Comparison of ENCODE assay signal across 22 mouse cellular contexts in the genomic region with DNA sequence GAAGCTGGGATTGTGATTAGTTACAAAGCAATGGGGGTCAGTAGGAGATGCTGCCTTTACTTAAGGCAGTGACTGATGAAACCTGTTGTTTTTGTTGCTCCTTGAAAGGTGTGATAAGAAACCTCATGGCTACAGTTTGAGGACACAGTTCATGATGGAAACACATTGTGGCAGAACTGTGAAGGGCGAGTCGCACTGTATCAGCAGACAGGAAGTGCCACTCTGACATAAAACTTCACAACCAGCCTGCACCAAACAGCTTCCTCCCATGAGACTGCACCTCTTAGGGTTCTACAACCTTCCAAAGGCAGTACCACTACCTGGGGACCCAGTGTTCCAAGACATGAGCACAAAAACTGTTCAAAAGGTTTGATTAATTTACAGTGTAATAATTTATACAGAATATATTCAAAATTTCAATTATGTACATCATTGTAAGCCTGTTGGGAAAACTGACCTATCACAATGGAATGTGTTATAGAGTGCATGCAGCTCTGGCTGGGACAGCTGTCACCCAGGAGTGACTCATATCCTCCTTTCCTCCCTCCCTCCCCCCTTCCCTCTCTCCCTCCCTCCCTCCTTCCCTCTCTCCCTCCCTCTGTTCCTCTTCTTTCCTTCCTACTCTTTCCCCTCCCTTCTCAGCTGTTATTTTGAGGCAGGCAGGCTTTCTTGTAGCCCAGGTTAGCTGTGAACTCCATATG. TPM values are rescaled to one million over a fixed set of nuclear protein-coding genes. Genes with fewer than 3 reads are reported as not detected.
DNase-seq lines count a peak whose midpoint lies in the region; ATAC-seq lines count a peak whose summit lies in the region.
"Had no signal": no experiment of that assay in that cellular context is flagged by ENCODE, and none has a peak within 500 bp of the region (broad histone marks: within the 10 kb centered on the region; RNA-seq: fewer than 3 reads in every experiment).

No protein-coding gene starts in this region.

- peak; percentile 56; the same call in 1 of the 2 replicates for ATAC-seq in heart, embryonic 16.5 days (replicated peaks; ENCODE audit: extremely low read depth, insufficient read depth, low FRiP score)
- no peak for ATAC-seq in hindbrain, embryonic 12.5 days (ENCODE audit: low FRiP score)
- ATAC-seq: forebrain, embryonic 13.5 days; midbrain, embryonic 15.5 days had no signal

- 25% methylated on average over 2 of the region's 2 CpGs for WGBS in heart, embryonic 16.5 days
- WGBS in hindbrain, embryonic 12.5 days = 78% methylated on average over 2 of the region's 2 CpGs

- H3K4me2 ChIP-seq in heart, embryonic 16.5 days (ENCODE audit: low read depth, low read length) = no peak overlapping the region
- no peak overlapping the region for H3K4me2 ChIP-seq in hindbrain, embryonic 12.5 days (replicated peaks)
- H3K4me2 ChIP-seq: embryonic facial prominence, embryonic 15.5 days; forebrain, embryonic 13.5 days; liver, embryonic 11.5 days; midbrain, embryonic 15.5 days; neural tube, embryonic 12.5 days had no signal

- no peaks in the 10 kb centered on the region for H3K27me3 ChIP-seq in heart, embryonic 16.5 days (ENCODE audit: control insufficient read depth, insufficient read depth, low read length)
- H3K27me3 ChIP-seq in megakaryocyte, embryonic 14.5 days (replicated peaks) = peaks cover 8% of the 10 kb centered on the region
- no peaks in the 10 kb centered on the region for H3K27me3 ChIP-seq in hindbrain, embryonic 12.5 days
- H3K27me3 ChIP-seq: embryonic facial prominence, embryonic 15.5 days; forebrain, embryonic 13.5 days; midbrain, embryonic 15.5 days; neural tube, embryonic 12.5 days had no signal

- H3K27ac ChIP-seq in heart, embryonic 16.5 days (ENCODE audit: low read length) = peak overlapping the region; percentile 50
- H3K27ac ChIP-seq in hindbrain, embryonic 12.5 days = no peak overlapping the region
- H3K27ac ChIP-seq: embryonic facial prominence, embryonic 15.5 days; forebrain, embryonic 13.5 days; midbrain, embryonic 15.5 days; neural tube, embryonic 12.5 days had no signal

- H3K4me3 ChIP-seq in heart, embryonic 16.5 days (ENCODE audit: low read length) = no peak overlapping the region
- H3K4me3 ChIP-seq in megakaryocyte, embryonic 14.5 days (replicated peaks) = peak overlapping the region; percentile 76
- no peak overlapping the region for H3K4me3 ChIP-seq in hindbrain, embryonic 12.5 days
- H3K4me3 ChIP-seq: embryonic facial prominence, embryonic 15.5 days; forebrain, embryonic 13.5 days; midbrain, embryonic 15.5 days; neural tube, embryonic 12.5 days had no signal

- DNase-seq in heart, postnatal 14 days = no peak
- peak; percentile 79 for DNase-seq in 416B (ENCODE audit: low read depth)
- DNase-seq in Muller cell, postnatal 12 days (ENCODE audit: inconsistent ontology term) = peak; percentile 53
- DNase-seq in gastrocnemius, adult 18-20 months (ENCODE audit: low spot score) = no peak
- no peak for DNase-seq in layer of hippocampus, adult 9-11 months
- DNase-seq: adrenal gland, adult 2 months; cerebellum, adult 18-20 months; kidney, adult 8-10 months; kidney, postnatal 36 days; layer of hippocampus, postnatal 36 days; lung, postnatal 4 days had no signal

- intact Hi-C loops in heart, postnatal 14 days (cut with DNase I) = no loop called here

- no peaks in the 10 kb centered on the region for H3K9me3 ChIP-seq in heart, embryonic 16.5 days (replicated peaks; ENCODE audit: control insufficient read depth, low read length)
- H3K9me3 ChIP-seq in megakaryocyte, embryonic 14.5 days = no peaks in the 10 kb centered on the region
- H3K9me3 ChIP-seq in hindbrain, embryonic 12.5 days (replicated peaks) = no peaks in the 10 kb centered on the region
- H3K9me3 ChIP-seq: embryonic facial prominence, embryonic 15.5 days; forebrain, embryonic 13.5 days; midbrain, embryonic 15.5 days; neural tube, embryonic 12.5 days had no signal

- H3K9ac ChIP-seq in heart, embryonic 16.5 days (ENCODE audit: low read length) = no peak overlapping the region
- no peak overlapping the region for H3K9ac ChIP-seq in hindbrain, embryonic 12.5 days
- H3K9ac ChIP-seq: embryonic facial prominence, embryonic 15.5 days; forebrain, embryonic 13.5 days; midbrain, embryonic 15.5 days; neural tube, embryonic 12.5 days had no signal

- no peaks in the 10 kb centered on the region for H3K36me3 ChIP-seq in heart, embryonic 16.5 days (ENCODE audit: control insufficient read depth, insufficient read depth)
- no peaks in the 10 kb centered on the region for H3K36me3 ChIP-seq in megakaryocyte, embryonic 14.5 days (replicated peaks; ENCODE audit: low read length)
- no peaks in the 10 kb centered on the region for H3K36me3 ChIP-seq in hindbrain, embryonic 12.5 days
- H3K36me3 ChIP-seq: embryonic facial prominence, embryonic 15.5 days; midbrain, embryonic 15.5 days; neural tube, embryonic 12.5 days had no signal

- peaks cover 10% of the 10 kb centered on the region for H3K4me1 ChIP-seq in heart, embryonic 16.5 days (ENCODE audit: control insufficient read depth, insufficient read depth, low read length)
- peaks cover 59% of the 10 kb centered on the region for H3K4me1 ChIP-seq in megakaryocyte, embryonic 14.5 days
- H3K4me1 ChIP-seq in hindbrain, embryonic 12.5 days = no peaks in the 10 kb centered on the region
- H3K4me1 ChIP-seq: embryonic facial prominence, embryonic 15.5 days; forebrain, embryonic 13.5 days; midbrain, embryonic 15.5 days; neural tube, embryonic 12.5 days had no signal

RNA-seq across cellular contexts. Expression of a gene that starts 1.9 kb away (rescaled TPM):
- 8.1 and 8.3 TPM in 2 replicates for polyA plus RNA-seq in heart, embryonic 16.5 days (2015; fragmentation: Nextera tagmentation; extraction: Ambion mirVana)
- total RNA-seq in heart, postnatal 14 days (2021) = 1 to 10 TPM; 4.4 to 5.1 TPM
- polyA plus RNA-seq in megakaryocyte, embryonic 14.5 days (2012; ENCODE audit: insufficient read depth, low replicate concordance) = 0.87 TPM in 1 of 2 replicates, not detected in the other
- not detected in 2 replicates for polyA plus RNA-seq in hindbrain, embryonic 12.5 days (2016; fragmentation: Nextera tagmentation; extraction: Ambion mirVana)
- total RNA-seq in gastrocnemius, adult 18-20 months (2021) = 1 to 10 TPM; 3.2 to 3.3 TPM
- total RNA-seq: left cerebral cortex, postnatal 36 days had no signal
- polyA plus RNA-seq: forebrain, embryonic 13.5 days; liver, embryonic 11.5 days; neural tube, embryonic 12.5 days had no signal

RNA-seq across cellular contexts. Expression of a gene that starts 4.4 kb away (rescaled TPM):
- not detected in 2 replicates for polyA plus RNA-seq in heart, embryonic 16.5 days (2015; fragmentation: Nextera tagmentation; extraction: Ambion mirVana)
- not detected for total RNA-seq in heart, postnatal 14 days (2021)
- polyA plus RNA-seq in megakaryocyte, embryonic 14.5 days (2012; ENCODE audit: insufficient read depth, low replicate concordance) = not detected in 2 replicates
- not detected in 2 replicates for polyA plus RNA-seq in hindbrain, embryonic 12.5 days (2016; fragmentation: Nextera tagmentation; extraction: Ambion mirVana)
- total RNA-seq in gastrocnemius, adult 18-20 months (2021) = not detected
- total RNA-seq: granulocyte monocyte progenitor cell, adult 5-6 weeks; layer of hippocampus, postnatal 36 days; left cerebral cortex, postnatal 36 days had no signal
- polyA plus RNA-seq: adrenal gland, adult 2 months; brain, embryonic 14.5 days; forebrain, embryonic 13.5 days; liver, embryonic 11.5 days; midbrain, embryonic 15.5 days; neural tube, embryonic 12.5 days had no signal

RNA-seq across cellular contexts. Expression of a gene that starts 46.3 kb away (rescaled TPM):
- 59.6 and 59.9 TPM in 2 replicates for polyA plus RNA-seq in heart, embryonic 16.5 days (2015; fragmentation: Nextera tagmentation; extraction: Ambion mirVana)
- total RNA-seq in heart, postnatal 14 days (2021) = 10 to 100 TPM; 71.5 to 78.4 TPM
- 6.6 TPM in 1 of 2 replicates, not detected in the other for polyA plus RNA-seq in megakaryocyte, embryonic 14.5 days (2012; ENCODE audit: insufficient read depth, low replicate concordance)
- 63.5 and 68.3 TPM in 2 replicates for polyA plus RNA-seq in hindbrain, embryonic 12.5 days (2016; fragmentation: Nextera tagmentation; extraction: Ambion mirVana)
- total RNA-seq in gastrocnemius, adult 18-20 months (2021) = 100 to 1,000 TPM; 125 to 126 TPM

Comparison
In these comparisons a context has a peak if more than half of its experiments do, and no peak if none do; other contexts are left out.
1. DNase-seq: peak in 416B (single experiment) and Muller cell, postnatal 12 days (single experiment); none in heart, postnatal 14 days (0 of 2), gastrocnemius, adult 18-20 months (single experiment) and layer of hippocampus, adult 9-11 months (single experiment).